Mouse (Mus musculus) MEL (cell line): Measurements from ENCODE around the gene Gm47791. TPM values are rescaled to one million over a fixed set of nuclear protein-coding genes. Genes with fewer than 3 reads are reported as not detected.

Experiments
- DNase-seq: peaks from one replicate; pipeline ENCODE4 v3.0.0; 2011; ENCODE audit warnings: low read depth, low spot score
- H3K27ac ChIP-seq: 2 replicates; pipeline ENCODE4 v1.5.1; 2012; ENCODE audit warnings: low read depth, mild to moderate bottlenecking, control low read depth, low read length, moderate library complexity; ENCODE audit not compliant: control insufficient read depth
- H3K27me3 ChIP-seq, 2 experiments: fragments of 150-350 bp in 1 of 2; sonication (generic) in 1 of 2; 2 replicates each; pipeline ENCODE4 v1.6.1; 2012; ENCODE audit warnings: low read length in 2 of 2, mild to moderate bottlenecking in 2 of 2, improper control_type of control experiment in 1 of 2, moderate library complexity in 1 of 2; ENCODE audit not compliant: insufficient read depth in 2 of 2, control insufficient read depth in 1 of 2
- H3K36me3 ChIP-seq, 2 experiments: 2 replicates each; pipeline ENCODE4 v1.6.1; 2012 to 2014; ENCODE audit warnings: low read length in 2 of 2, improper control_type of control experiment in 1 of 2, inconsistent platforms in 1 of 2, mild to moderate bottlenecking in 1 of 2; ENCODE audit not compliant: insufficient read depth in 2 of 2, control insufficient read depth in 1 of 2
- H3K4me1 ChIP-seq, 2 experiments: fragments of 150-350 bp in 1 of 2; sonication (generic) in 1 of 2; 2 replicates each; pipeline ENCODE4 v1.6.1; 2012; ENCODE audit warnings: low read length in 2 of 2, improper control_type of control experiment in 1 of 2, mild to moderate bottlenecking in 1 of 2; ENCODE audit not compliant: insufficient read depth in 2 of 2, control insufficient read depth in 1 of 2
- H3K4me3 ChIP-seq, 2 experiments: fragments of 150-350 bp in 1 of 2; sonication (generic) in 1 of 2; 2 replicates each; pipeline ENCODE4 v1.5.1; 2012; ENCODE audit warnings: low read depth in 2 of 2, low read length in 2 of 2, mild to moderate bottlenecking in 2 of 2, moderate library complexity in 2 of 2, control low read depth in 1 of 2, improper control_type of control experiment in 1 of 2; ENCODE audit not compliant: control insufficient read depth in 1 of 2, insufficient read depth in 1 of 2
- H3K79me2 ChIP-seq: 2 replicates; pipeline ENCODE4 v1.6.1; 2012; ENCODE audit warnings: mild to moderate bottlenecking, low read length, moderate library complexity; ENCODE audit not compliant: control insufficient read depth, poor library complexity, insufficient read depth
- H3K9ac ChIP-seq: 2 replicates; pipeline ENCODE4 v1.6.1; 2012; ENCODE audit warnings: low read depth, mild to moderate bottlenecking, control low read depth, low read length, moderate library complexity; ENCODE audit not compliant: control insufficient read depth, poor library complexity, severe bottlenecking
- H3K9me3 ChIP-seq: fragments of 150-350 bp; sonication (generic); replicated peaks from 2 replicates; pipeline ENCODE4 v1.6.1; 2012; ENCODE audit warnings: mild to moderate bottlenecking, low read length, improper control_type of control experiment, moderate library complexity; ENCODE audit not compliant: insufficient read depth
- BHLHE40 ChIP-seq: IDR thresholded peaks from 2 replicates; pipeline ENCODE4 v1.6.1; 2012; ENCODE audit warnings: low read depth, mild to moderate bottlenecking, inconsistent platforms, low read length, improper control_type of control experiment, borderline replicate concordance
- CHD1 ChIP-seq: IDR thresholded peaks from 2 replicates; pipeline ENCODE4 v1.6.1; 2012; ENCODE audit warnings: low read depth, mild to moderate bottlenecking, inconsistent platforms, low read length, improper control_type of control experiment
- CHD2 ChIP-seq: IDR thresholded peaks from 2 replicates; pipeline ENCODE4 v1.6.1; 2011; ENCODE audit warnings: low read length, improper control_type of control experiment
- E2F4 ChIP-seq: IDR thresholded peaks from 2 replicates; pipeline ENCODE4 v1.6.1; 2011; ENCODE audit warnings: low read depth, low read length, improper control_type of control experiment, borderline replicate concordance
- ELF1 ChIP-seq: IDR thresholded peaks from 2 replicates; pipeline ENCODE4 v1.6.1; 2014; ENCODE audit warnings: low read depth, mild to moderate bottlenecking, inconsistent platforms, low read length, improper control_type of control experiment, moderate library complexity
- EP300 ChIP-seq, 2 experiments: IDR thresholded peaks; 2 replicates each; pipeline ENCODE4 v1.6.1; 2011; ENCODE audit warnings: improper control_type of control experiment in 2 of 2, low read length in 2 of 2, low read depth in 1 of 2, mild to moderate bottlenecking in 1 of 2
- ETS1 ChIP-seq: IDR thresholded peaks from 2 replicates; pipeline ENCODE4 v1.6.1; 2012; ENCODE audit warnings: low read depth, mild to moderate bottlenecking, inconsistent platforms, low read length, improper control_type of control experiment, moderate library complexity
- GABPA ChIP-seq: IDR thresholded peaks from 2 replicates; pipeline ENCODE4 v1.6.1; 2012; ENCODE audit warnings: low read depth, mild to moderate bottlenecking, inconsistent platforms, low read length, improper control_type of control experiment, moderate library complexity
- GATA1 ChIP-seq: IDR thresholded peaks from 2 replicates; pipeline ENCODE4 v1.6.1; 2011; ENCODE audit warnings: low read depth, low read length, improper control_type of control experiment
- HCFC1 ChIP-seq: IDR thresholded peaks from 2 replicates; pipeline ENCODE4 v1.6.1; 2012; ENCODE audit warnings: low read depth, mild to moderate bottlenecking, inconsistent platforms, low read length, improper control_type of control experiment, moderate library complexity
- JUND ChIP-seq: IDR thresholded peaks from 2 replicates; pipeline ENCODE4 v1.6.1; 2011; ENCODE audit warnings: low read depth, mild to moderate bottlenecking, improper control_type of control experiment, low read length
- KAT2A ChIP-seq: conservative IDR thresholded peaks from 2 replicates; pipeline ENCODE4 v1.6.1; 2012; ENCODE audit warnings: low read depth, low read length, improper control_type of control experiment, inconsistent platforms
- MAFK ChIP-seq: IDR thresholded peaks from 2 replicates; pipeline ENCODE4 v1.6.1; 2011; ENCODE audit warnings: low read depth, mild to moderate bottlenecking, low read length, improper control_type of control experiment, borderline replicate concordance
- MAX ChIP-seq: IDR thresholded peaks from 2 replicates; pipeline ENCODE4 v1.6.1; 2011; ENCODE audit warnings: low read length, improper control_type of control experiment
- MAZ ChIP-seq: IDR thresholded peaks from 2 replicates; pipeline ENCODE4 v1.6.1; 2012; ENCODE audit warnings: low read depth, mild to moderate bottlenecking, inconsistent platforms, low read length, improper control_type of control experiment
- MEF2A ChIP-seq: IDR thresholded peaks from 2 replicates; pipeline ENCODE4 v1.6.1; 2014; ENCODE audit warnings: low read depth, mild to moderate bottlenecking, inconsistent platforms, low read length, improper control_type of control experiment; ENCODE audit not compliant: poor library complexity, insufficient replicate concordance, severe bottlenecking; ENCODE audit errors: extremely low read depth
- MXI1 ChIP-seq: IDR thresholded peaks from 2 replicates; pipeline ENCODE4 v1.6.1; 2011; ENCODE audit warnings: mild to moderate bottlenecking, low read depth, low read length, improper control_type of control experiment
- MYB ChIP-seq: IDR thresholded peaks from 2 replicates; pipeline ENCODE4 v1.6.1; 2011; ENCODE audit warnings: mild to moderate bottlenecking, low read depth, low read length, improper control_type of control experiment
- MYC ChIP-seq: IDR thresholded peaks from 2 replicates; pipeline ENCODE4 v1.6.1; 2011; ENCODE audit warnings: low read depth, mild to moderate bottlenecking, low read length, improper control_type of control experiment, moderate library complexity
- NELFE ChIP-seq: IDR thresholded peaks from 2 replicates; pipeline ENCODE4 v1.6.1; 2011; ENCODE audit warnings: low read depth, low read length, improper control_type of control experiment
- NRF1 ChIP-seq: IDR thresholded peaks from 2 replicates; pipeline ENCODE4 v1.6.1; 2014; ENCODE audit warnings: low read depth, mild to moderate bottlenecking, inconsistent platforms, low read length, improper control_type of control experiment, moderate library complexity; ENCODE audit not compliant: poor library complexity, insufficient read depth, severe bottlenecking
- POLR2AphosphoS2 ChIP-seq: IDR thresholded peaks from 2 replicates; pipeline ENCODE4 v1.6.1; 2011; ENCODE audit warnings: low read length, improper control_type of control experiment
- RAD21 ChIP-seq: IDR thresholded peaks from 2 replicates; pipeline ENCODE4 v1.6.1; 2011; ENCODE audit warnings: mild to moderate bottlenecking, low read depth, low read length, improper control_type of control experiment
- RCOR1 ChIP-seq: IDR thresholded peaks from 2 replicates; pipeline ENCODE4 v1.6.1; 2012; ENCODE audit warnings: low read depth, mild to moderate bottlenecking, inconsistent platforms, low read length, improper control_type of control experiment
- SIN3A ChIP-seq: IDR thresholded peaks from 2 replicates; pipeline ENCODE4 v1.6.1; 2012; ENCODE audit warnings: low read length, improper control_type of control experiment, inconsistent platforms
- SMC3 ChIP-seq: IDR thresholded peaks from 2 replicates; pipeline ENCODE4 v1.6.1; 2011; ENCODE audit warnings: low read depth, low read length, improper control_type of control experiment
- TAL1 ChIP-seq: IDR thresholded peaks from 2 replicates; pipeline ENCODE4 v1.6.1; 2012; ENCODE audit warnings: mild to moderate bottlenecking, inconsistent platforms, low read length, moderate library complexity, mixed read lengths
- TBP ChIP-seq: IDR thresholded peaks from 2 replicates; pipeline ENCODE4 v1.8.0; 2011; ENCODE audit warnings: low read depth, low read length, improper control_type of control experiment
- TCF12 ChIP-seq: IDR thresholded peaks from 2 replicates; pipeline ENCODE4 v1.6.1; 2014; ENCODE audit warnings: low read depth, mild to moderate bottlenecking, inconsistent platforms, low read length, improper control_type of control experiment, moderate library complexity
- USF1 ChIP-seq: IDR thresholded peaks from 2 replicates; pipeline ENCODE4 v1.6.1; 2014; ENCODE audit warnings: low read depth, mild to moderate bottlenecking, inconsistent platforms, low read length, improper control_type of control experiment, moderate library complexity
- USF2 ChIP-seq, 2 experiments: IDR thresholded peaks; 2 replicates each; pipeline ENCODE4 v1.6.1; 2011 to 2012; ENCODE audit warnings: improper control_type of control experiment in 2 of 2, low read length in 2 of 2, borderline replicate concordance in 1 of 2, inconsistent platforms in 1 of 2, low read depth in 1 of 2, mild to moderate bottlenecking in 1 of 2; ENCODE audit not compliant: insufficient read depth in 1 of 2
- ZC3H11A ChIP-seq: IDR thresholded peaks from 2 replicates; pipeline ENCODE4 v1.6.1; 2012; ENCODE audit warnings: low read depth, mild to moderate bottlenecking, inconsistent platforms, low read length, improper control_type of control experiment
- ZKSCAN1 ChIP-seq: IDR thresholded peaks from 2 replicates; pipeline ENCODE4 v1.6.1; 2012; ENCODE audit warnings: low read depth, mild to moderate bottlenecking, inconsistent platforms, low read length, improper control_type of control experiment, moderate library complexity
- ZMIZ1 ChIP-seq: IDR thresholded peaks from 2 replicates; pipeline ENCODE4 v1.6.1; 2012; ENCODE audit warnings: low read depth, mild to moderate bottlenecking, inconsistent platforms, low read length, improper control_type of control experiment, moderate library complexity
- ZNF384 ChIP-seq: IDR thresholded peaks from 2 replicates; pipeline ENCODE4 v1.6.1; 2012; ENCODE audit warnings: low read depth, mild to moderate bottlenecking, inconsistent platforms, low read length, improper control_type of control experiment
- polyA plus RNA-seq, 2 experiments: library from polyadenylated mRNA; stranded (reverse) in 1 of 2; unstranded in 1 of 2; fragments of >175 nt in 1 of 2; fragments of >200 nt in 1 of 2; gene quantifications; 2 replicates each; pipeline versions ENCODE4 v1.2.1 to v1.2.4; 2012; ENCODE audit warnings: low replicate concordance in 2 of 2, low read depth in 1 of 2; ENCODE audit not compliant: insufficient read length in 2 of 2, insufficient read depth in 1 of 2, missing spikeins in 1 of 2
- total RNA-seq: library from RNA; depleted of rRNA; stranded (reverse); fragments of 300-350 nt; gene quantifications from 2 replicates; pipeline ENCODE4 v1.2.3, GENCODE M21; 2012

Gene Gm47791
- total and polyA plus RNA-seq, 3 experiments = not detected

DNA sequence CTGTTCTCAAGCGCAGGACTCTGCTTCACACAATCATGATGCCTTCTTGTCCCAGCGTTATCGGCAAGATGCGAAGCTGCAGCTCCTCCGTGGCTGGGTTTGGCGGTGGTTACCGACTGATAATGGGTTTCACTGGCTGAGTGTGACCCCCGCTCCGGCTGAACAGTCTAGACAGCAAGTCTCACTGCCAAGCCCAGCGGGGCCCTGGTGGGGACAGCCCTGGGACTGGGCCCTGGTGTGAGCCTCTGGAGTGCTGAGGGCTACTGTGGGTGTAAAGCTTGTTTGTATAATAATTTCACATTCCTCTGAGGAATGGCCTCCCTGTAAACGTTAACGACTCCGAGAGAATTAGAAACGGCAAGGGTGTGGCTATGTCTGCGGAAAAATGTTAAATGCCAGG is 49.1 kb upstream of the Gm47791 start:
- no peak overlapping the region for H3K9ac ChIP-seq
- no peaks in the 10 kb centered on the region for H3K9me3 ChIP-seq
- no peak overlapping the region for H3K4me3 ChIP-seq
- DNase-seq = peak; percentile 57
- H3K4me1 ChIP-seq = peaks cover 4 to 10% of the 10 kb centered on the region in 2 experiments; a peak in 2 of 4 replicates
- TF ChIP-seq CHD1 (no peak), NELFE (no peak), KAT2A (no peak), BHLHE40 (no peak), ZMIZ1 (no peak), MEF2A (no peak), SMC3 (no peak), RCOR1 (0 out of 2 replicates have a peak, but pooled peaks have one; percentile 14), EP300 (IDR thresholded peaks at IDR 0.05; ENCODE audit: low read depth in 1 of 2, low read length in 2 of 2) (peak in 1 of 2 experiments; percentile 42; a peak in 2 of 4 replicates), TAL1 (peak; percentile 18; the same call in 1 of the 2 replicates), MAX (no peak), GATA1 (peak; percentile 64), POLR2AphosphoS2 (no peak), NRF1 (no peak), RAD21 (no peak), ZNF384 (no peak), SIN3A (no peak), ZKSCAN1 (no peak), MAZ (no peak), JUND (no peak), GABPA (no peak), ELF1 (no peak), TCF12 (peak; percentile 47; the same call in 1 of the 2 replicates), ETS1 (peak; percentile 29; the same call in 1 of the 2 replicates), HCFC1 (no peak), MYB (no peak), CHD2 (no peak), MAFK (no peak), USF2 (IDR thresholded peaks at IDR 0.05; ENCODE audit: borderline replicate concordance in 1 of 2, insufficient read depth in 1 of 2, low read depth in 1 of 2, low read length in 2 of 2) (no peak), ZC3H11A (no peak), USF1 (no peak), E2F4 (no peak), TBP (no peak), MXI1 (no peak), MYC (no peak)
- H3K79me2 ChIP-seq = no peaks in the 10 kb centered on the region
- H3K27ac ChIP-seq = no peak overlapping the region
- H3K27me3 ChIP-seq = no peaks in the 10 kb centered on the region
- H3K36me3 ChIP-seq = no peaks in the 10 kb centered on the region; a peak in 1 of 4 replicates
